Mouse (Mus musculus) testis, adult 2 months (tissue): Measurements from ENCODE around the gene Rfx5. TPM values are rescaled to one million over a fixed set of nuclear protein-coding genes. Genes with fewer than 3 reads are reported as not detected.

Source experiments
- H3K27ac ChIP-seq: fragments of 200-500 bp; 2 replicates; pipeline ENCODE4 v1.5.1; 2012; ENCODE audit warnings: low read depth, low read length; ENCODE audit not compliant: control insufficient read depth, insufficient read depth
- H3K27me3 ChIP-seq: fragments of 200-500 bp; 2 replicates; pipeline ENCODE4 v1.6.1; 2012; ENCODE audit warnings: mild to moderate bottlenecking, low read length, moderate library complexity; ENCODE audit not compliant: control insufficient read depth, insufficient read depth
- H3K36me3 ChIP-seq: fragments of 200-500 bp; 2 replicates; pipeline ENCODE4 v1.6.1; 2012; ENCODE audit warnings: mild to moderate bottlenecking, low read length; ENCODE audit not compliant: control insufficient read depth, insufficient read depth
- H3K4me1 ChIP-seq: fragments of 200-500 bp; 2 replicates; pipeline ENCODE4 v1.6.1; 2012; ENCODE audit warnings: low read length; ENCODE audit not compliant: control insufficient read depth, insufficient read depth
- H3K4me3 ChIP-seq: fragments of 200-500 bp; 2 replicates; pipeline ENCODE4 v1.5.1; 2012; ENCODE audit warnings: low read depth, mild to moderate bottlenecking, low read length, moderate library complexity, mixed read lengths; ENCODE audit not compliant: control insufficient read depth
- CTCF ChIP-seq: fragments of 200-500 bp; IDR thresholded peaks from 2 replicates; pipeline ENCODE4 v1.5.1; 2012; ENCODE audit warnings: low read depth, mild to moderate bottlenecking, inconsistent platforms, low read length, moderate library complexity; ENCODE audit not compliant: control insufficient read depth, insufficient read depth, insufficient replicate concordance
- POLR2A ChIP-seq: fragments of 200-500 bp; IDR thresholded peaks from 2 replicates; pipeline ENCODE4 v1.6.1; 2012; ENCODE audit warnings: low read depth, mild to moderate bottlenecking, inconsistent platforms, low read length, moderate library complexity; ENCODE audit not compliant: control insufficient read depth
- polyA plus RNA-seq: library from polyadenylated mRNA; depleted of rRNA; stranded (reverse); fragments of >200 nt; gene quantifications from 2 replicates; pipeline ENCODE4 v1.2.3, GENCODE M21; 2012

Rfx5 gene
- polyA plus RNA-seq, 1 experiment = 13.6 TPM

DNA sequence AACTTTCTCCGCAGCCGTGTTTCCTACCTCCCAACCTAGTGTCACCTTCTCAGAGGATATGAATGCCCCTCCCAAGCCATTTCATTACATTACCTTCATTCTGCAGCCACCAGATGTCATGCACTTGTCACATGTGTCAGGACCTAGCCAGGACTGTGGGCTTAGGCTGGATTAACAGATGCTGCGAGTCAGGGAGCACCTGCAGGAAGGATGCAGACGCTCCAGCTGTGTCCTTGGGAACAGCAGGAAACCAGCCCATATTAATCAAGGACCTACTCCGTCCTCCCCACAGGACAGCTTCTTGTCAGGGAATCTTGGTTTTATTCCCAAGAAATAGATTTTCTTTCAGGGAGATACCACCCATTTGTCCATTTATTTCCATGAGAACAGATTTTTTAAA is 6.4 kb downstream of the Rfx5 start:
- H3K4me1 ChIP-seq = no peaks in the 10 kb centered on the region
- no peak overlapping the region for H3K27ac ChIP-seq
- H3K27me3 ChIP-seq = no peaks in the 10 kb centered on the region
- H3K4me3 ChIP-seq = no peak overlapping the region
- peaks cover 2% of the 10 kb centered on the region for H3K36me3 ChIP-seq
- TF ChIP-seq POLR2A (peak; percentile 10; the same call in 1 of the 2 replicates), CTCF (no peak)

DNA sequence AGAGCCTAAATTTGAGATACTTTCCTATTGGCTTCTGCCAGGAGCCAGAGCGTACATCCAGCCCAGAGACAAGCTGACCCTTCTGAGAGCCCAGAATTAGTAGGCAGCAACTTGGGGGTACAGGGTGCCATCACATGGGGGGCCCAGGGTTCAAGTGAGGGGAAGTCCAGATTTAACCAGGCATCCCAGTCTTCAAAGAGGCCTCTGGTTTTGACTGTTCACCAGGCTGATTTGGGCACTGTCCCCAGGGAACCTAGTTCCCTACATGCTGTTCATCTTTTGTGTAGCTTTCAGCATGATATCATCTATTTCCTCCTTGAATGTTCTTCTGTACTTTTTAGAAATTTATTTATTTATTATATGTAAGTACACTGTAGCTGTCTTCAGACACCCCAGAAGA is 11.1 kb downstream of the Rfx5 start:
- Histone ChIP-seq H3K36me3 (no peaks in the 10 kb centered on the region; the same call in 1 of the 2 replicates), H3K27me3 (no peaks in the 10 kb centered on the region), H3K4me3 (no peak overlapping the region), H3K4me1 (no peaks in the 10 kb centered on the region), H3K27ac (no peak overlapping the region)
- TF ChIP-seq CTCF (no peak), POLR2A (no peak)

GRCm38 (mm10) chr3:94965878-94966277 is 12.0 kb downstream of the Rfx5 start:
- no peaks in the 10 kb centered on the region for H3K4me1 ChIP-seq
- no peak for TF ChIP-seq POLR2A
- TF ChIP-seq CTCF = no peak
- no peaks in the 10 kb centered on the region for H3K36me3 ChIP-seq
- H3K27me3 ChIP-seq = no peaks in the 10 kb centered on the region
- no peak overlapping the region for H3K4me3 ChIP-seq
- H3K27ac ChIP-seq = no peak overlapping the region

DNA sequence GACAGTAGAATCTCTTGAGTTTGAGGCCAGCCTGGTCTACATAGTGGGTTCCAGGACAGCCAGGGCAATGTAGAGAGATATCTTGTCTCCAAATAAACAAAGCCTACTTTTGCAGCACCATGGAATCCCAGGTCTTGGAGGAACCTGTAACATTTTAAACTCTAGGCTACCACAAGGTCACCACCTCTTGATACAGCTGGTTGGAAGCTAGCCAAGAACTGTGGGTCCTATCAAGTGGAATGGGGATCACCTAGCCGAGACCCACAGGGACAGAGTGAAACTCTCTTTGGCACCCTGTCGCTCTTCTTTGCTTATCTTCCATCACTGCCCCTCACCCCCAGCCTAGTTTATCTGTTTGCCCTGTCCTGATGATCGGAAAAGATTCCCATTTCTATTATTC is 18.7 kb downstream of the Rfx5 start:
- TF ChIP-seq POLR2A (no peak), CTCF (no peak)
- Histone ChIP-seq H3K4me3 (no peak overlapping the region), H3K36me3 (no peaks in the 10 kb centered on the region; the same call in 1 of the 2 replicates), H3K27me3 (no peaks in the 10 kb centered on the region), H3K27ac (no peak overlapping the region), H3K4me1 (peaks cover 5% of the 10 kb centered on the region)

GRCm38 (mm10) chr3:94973620-94974019 is 19.7 kb downstream of the Rfx5 start:
- Histone ChIP-seq H3K4me1 (peaks cover 5% of the 10 kb centered on the region), H3K27ac (peak overlapping the region; percentile 97), H3K4me3 (peak overlapping the region; percentile 88; the same call in 1 of the 2 replicates), H3K36me3 (no peaks in the 10 kb centered on the region; the same call in 1 of the 2 replicates), H3K27me3 (no peaks in the 10 kb centered on the region)
- TF ChIP-seq POLR2A (no peak), CTCF (no peak)

- TF ChIP-seq POLR2A (no peak), CTCF (no peak)
- H3K36me3 ChIP-seq = no peaks in the 10 kb centered on the region; the same call in 1 of the 2 replicates
- peak overlapping the region; percentile 88 for H3K4me3 ChIP-seq
- peak overlapping the region; percentile 97 for H3K27ac ChIP-seq
- no peaks in the 10 kb centered on the region for H3K27me3 ChIP-seq
- peaks cover 5% of the 10 kb centered on the region for H3K4me1 ChIP-seq
These were observed 20.2 kb downstream of the Rfx5 start for GRCm38 (mm10) chr3:94974026-94974527.

- TF ChIP-seq POLR2A (peak; percentile 59; the same call in 1 of the 2 replicates), CTCF (no peak)
These were observed 20.9 kb downstream of the Rfx5 start, which contains the start of gene Pi4kb for GRCm38 (mm10) chr3:94974528-94975422. TSS of gene Pi4kb (plus strand) at chr3:94974731.

More at GRCm38 (mm10) chr3:94974528-94975422, 20.9 kb downstream of the Rfx5 start, which contains the start of gene Pi4kb:
- H3K36me3 ChIP-seq = no peaks in the 10 kb centered on the region; the same call in 1 of the 2 replicates
- H3K4me3 ChIP-seq = peak within 1 kb of the TSS; percentile 88
- H3K27me3 ChIP-seq = no peaks in the 10 kb centered on the region
- peak within 1 kb of the TSS; percentile 97 for H3K27ac ChIP-seq
- peaks cover 5% of the 10 kb centered on the region for H3K4me1 ChIP-seq
